Mouse (Mus musculus) adipocyte (in vitro differentiated cells): ENCODE data around the gene Rnaset2a.
"Not testable (repeated sequence)": the region's sequence is repeated elsewhere in the genome, so short reads cannot be mapped to it uniquely, and the experiment has no call there.

Experiments used
- DNase-seq: peaks from one replicate; pipeline ENCODE4 v3.0.0-alpha.2; 2016; ENCODE audit warnings: low spot score

Gene Rnaset2a

GRCm38 (mm10) chr17:8138116-8138515 is 9.8 kb downstream of the Rnaset2a start:
- not testable (repeated sequence) for DNase-seq

- DNase-seq, result not testable (repeated sequence)
Measured at GRCm38 (mm10) chr17:8130849-8131248, 17.0 kb downstream of the Rnaset2a start.

GRCm38 (mm10) chr17:8129578-8129977 is 18.3 kb downstream of the Rnaset2a start:
- not testable (repeated sequence) for DNase-seq

GRCm38 (mm10) chr17:8128326-8128993 is 19.4 kb downstream of the Rnaset2a start:
- DNase-seq, result not testable (repeated sequence)

GRCm38 (mm10) chr17:8124586-8124985 is 23.3 kb downstream of the Rnaset2a start:
- not testable (repeated sequence) for DNase-seq

GRCm38 (mm10) chr17:8122974-8123373 is 24.9 kb downstream of the Rnaset2a start:
- not testable (repeated sequence) for DNase-seq

GRCm38 (mm10) chr17:8116928-8117327 is 31.0 kb downstream of the Rnaset2a start:
- DNase-seq, result not testable (repeated sequence)

GRCm38 (mm10) chr17:8116378-8116777 is 31.5 kb downstream of the Rnaset2a start:
- DNase-seq, result not testable (repeated sequence)

GRCm38 (mm10) chr17:8112199-8112598 is 35.7 kb downstream of the Rnaset2a start:
- DNase-seq, result not testable (repeated sequence)

- DNase-seq, result not testable (repeated sequence)
Measured at GRCm38 (mm10) chr17:8101297-8101609, 46.6 kb downstream of the Rnaset2a start.

GRCm38 (mm10) chr17:8100405-8101296 is 47.2 kb downstream of the Rnaset2a start:
- not testable (repeated sequence) for DNase-seq

- DNase-seq, result not testable (repeated sequence)
Measured at GRCm38 (mm10) chr17:8096199-8096598, 51.7 kb downstream of the Rnaset2a start.

GRCm38 (mm10) chr17:8095653-8096052 is 52.2 kb downstream of the Rnaset2a start:
- DNase-seq, result not testable (repeated sequence)

- not testable (repeated sequence) for DNase-seq
Measured at GRCm38 (mm10) chr17:8092537-8093526, 55.1 kb downstream of the Rnaset2a start.

- DNase-seq, result not testable (repeated sequence)
Measured at GRCm38 (mm10) chr17:8091320-8091719, 56.6 kb downstream of the Rnaset2a start.

GRCm38 (mm10) chr17:8069847-8070246 is 78.0 kb downstream of the Rnaset2a start:
- DNase-seq, result not testable (repeated sequence)
